Mouse (Mus musculus): Measurements from ENCODE around the gene Sema5b. TPM values are rescaled to one million over a fixed set of nuclear protein-coding genes. Genes with fewer than 3 reads are reported as not detected.

Sema5b gene
- polyA plus RNA-seq, 1 experiment = 0.28 TPM

DNA sequence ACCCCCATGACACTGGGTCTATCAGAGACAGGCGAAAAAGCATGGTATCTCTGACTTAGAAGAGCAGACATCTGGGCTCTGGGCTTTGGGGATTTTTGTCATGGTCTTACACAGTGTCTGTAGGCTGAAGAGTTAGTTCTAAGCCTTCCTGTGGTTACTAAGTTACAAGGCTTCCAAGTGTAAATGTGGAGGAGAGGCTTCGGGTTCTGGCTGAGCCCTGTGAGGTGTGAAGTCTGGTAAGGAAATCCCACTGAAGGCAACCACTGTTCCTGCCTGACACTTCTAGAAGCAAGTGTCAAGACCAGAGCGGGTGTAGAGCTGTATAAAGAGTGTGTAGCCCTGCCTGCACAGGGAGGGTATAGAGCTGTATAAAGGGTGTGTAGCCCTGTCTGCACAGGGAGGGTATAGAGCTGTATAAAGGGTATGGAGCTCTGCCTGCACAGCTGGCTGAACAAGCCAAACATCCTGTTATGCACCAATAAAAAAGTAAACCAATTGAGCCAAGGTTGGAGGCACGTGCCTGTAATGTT lies 42.7 kb downstream of the Sema5b start:
- Histone ChIP-seq H3K36me3 (ENCODE audit: control insufficient read depth, insufficient read depth, low read length) (no peaks in the 10 kb centered on the region), H3K27ac (ENCODE audit: insufficient read depth, low read length) (no peak overlapping the region), H3K4me3 (ENCODE audit: extremely low read depth, insufficient read depth, insufficient read length) (no peak overlapping the region), H3K4me1 (ENCODE audit: control insufficient read depth, insufficient read depth, insufficient read length) (no peaks in the 10 kb centered on the region), H3K27me3 (ENCODE audit: control insufficient read depth, insufficient read depth, low read length) (peaks cover 2% of the 10 kb centered on the region; the same call in 1 of the 2 replicates)
- no peak for TF ChIP-seq POLR2A (IDR thresholded peaks at IDR 0.05; ENCODE audit: low read depth, low read length)
- no peak for TF ChIP-seq CTCF (IDR thresholded peaks at IDR 0.05; ENCODE audit: extremely low read depth, insufficient read depth, insufficient read length, insufficient replicate concordance)
- DNase-seq (ENCODE audit: low read depth in 1 of 2, low spot score in 2 of 2) = no peak
- WGBS = 64% methylated on average over 4 of the region's 4 CpGs

- Histone ChIP-seq H3K27ac (ENCODE audit: insufficient read depth, low read length) (no peak overlapping the region), H3K36me3 (ENCODE audit: control insufficient read depth, insufficient read depth, low read length) (no peaks in the 10 kb centered on the region), H3K27me3 (ENCODE audit: control insufficient read depth, insufficient read depth, low read length) (peaks cover 2% of the 10 kb centered on the region; the same call in 1 of the 2 replicates), H3K4me1 (ENCODE audit: control insufficient read depth, insufficient read depth, insufficient read length) (no peaks in the 10 kb centered on the region), H3K4me3 (ENCODE audit: extremely low read depth, insufficient read depth, insufficient read length) (no peak overlapping the region)
- DNase-seq (ENCODE audit: low read depth in 1 of 2, low spot score in 2 of 2) = no peak
- TF ChIP-seq POLR2A (IDR thresholded peaks at IDR 0.05; ENCODE audit: low read depth, low read length) = no peak
- no peak for TF ChIP-seq CTCF (IDR thresholded peaks at IDR 0.05; ENCODE audit: extremely low read depth, insufficient read depth, insufficient read length, insufficient replicate concordance)
- WGBS = 88% methylated on average over 8 of the region's 8 CpGs
Measured at GRCm38 (mm10) chr16:35585126-35585694, 44.3 kb downstream of the Sema5b start.

- 81% methylated on average over 8 of the region's 8 CpGs for WGBS
- H3K4me1 ChIP-seq (ENCODE audit: control insufficient read depth, insufficient read depth, insufficient read length) = no peaks in the 10 kb centered on the region
- no peaks in the 10 kb centered on the region for H3K36me3 ChIP-seq (ENCODE audit: control insufficient read depth, insufficient read depth, low read length)
- TF ChIP-seq POLR2A (IDR thresholded peaks at IDR 0.05; ENCODE audit: low read depth, low read length) = no peak
- no peak for TF ChIP-seq CTCF (IDR thresholded peaks at IDR 0.05; ENCODE audit: extremely low read depth, insufficient read depth, insufficient read length, insufficient replicate concordance)
- DNase-seq (ENCODE audit: low read depth in 1 of 2, low spot score in 2 of 2) = no peak
- no peak overlapping the region for H3K27ac ChIP-seq (ENCODE audit: insufficient read depth, low read length)
- peaks cover 2% of the 10 kb centered on the region; the same call in 1 of the 2 replicates for H3K27me3 ChIP-seq (ENCODE audit: control insufficient read depth, insufficient read depth, low read length)
- H3K4me3 ChIP-seq (ENCODE audit: extremely low read depth, insufficient read depth, insufficient read length) = no peak overlapping the region
Measured at GRCm38 (mm10) chr16:35587046-35587779, 46.3 kb downstream of the Sema5b start.

DNA sequence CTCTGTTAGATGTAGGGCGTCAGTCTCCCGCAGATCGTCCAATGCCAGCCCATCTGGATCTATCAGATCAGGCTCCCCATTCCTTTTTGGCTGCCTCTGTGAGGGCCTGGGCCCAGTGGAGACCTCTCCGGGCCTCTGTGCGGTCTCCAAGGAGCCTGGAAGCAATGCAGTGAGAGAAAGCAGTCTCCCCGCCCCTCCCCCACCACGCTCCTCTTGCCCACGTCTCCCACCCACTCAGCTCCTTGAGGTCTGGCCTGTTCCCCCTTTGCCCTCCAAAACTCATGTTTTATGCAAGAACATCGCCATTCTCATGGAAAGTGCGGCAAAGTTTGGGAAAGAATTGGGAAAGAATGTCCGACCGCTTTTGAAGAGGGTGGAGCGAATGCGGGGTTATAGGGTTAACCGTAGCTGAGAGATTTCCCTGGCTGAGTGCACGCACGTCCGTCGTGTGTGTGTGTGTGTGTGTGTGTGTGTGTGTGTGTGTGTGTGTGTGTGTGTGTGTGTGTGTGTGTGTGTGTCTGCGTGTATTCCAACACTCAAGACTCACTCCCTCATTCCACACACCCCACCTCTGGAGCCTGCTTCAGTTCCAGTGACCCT lies 47.0 kb downstream of the Sema5b start:
- 25% methylated on average over 20 of the region's 20 CpGs for WGBS
- peaks cover 2% of the 10 kb centered on the region; the same call in 1 of the 2 replicates for H3K27me3 ChIP-seq (ENCODE audit: control insufficient read depth, insufficient read depth, low read length)
- no peaks in the 10 kb centered on the region for H3K36me3 ChIP-seq (ENCODE audit: control insufficient read depth, insufficient read depth, low read length)
- DNase-seq (ENCODE audit: low read depth in 1 of 2, low spot score in 2 of 2) = no peak
- no peak overlapping the region for H3K4me3 ChIP-seq (ENCODE audit: extremely low read depth, insufficient read depth, insufficient read length)
- no peaks in the 10 kb centered on the region for H3K4me1 ChIP-seq (ENCODE audit: control insufficient read depth, insufficient read depth, insufficient read length)
- TF ChIP-seq POLR2A (IDR thresholded peaks at IDR 0.05; ENCODE audit: low read depth, low read length) (no peak), CTCF (IDR thresholded peaks at IDR 0.05; ENCODE audit: extremely low read depth, insufficient read depth, insufficient read length, insufficient replicate concordance) (no peak)
- H3K27ac ChIP-seq (ENCODE audit: insufficient read depth, low read length) = no peak overlapping the region

- TF ChIP-seq POLR2A (IDR thresholded peaks at IDR 0.05; ENCODE audit: low read depth, low read length) (no peak), CTCF (IDR thresholded peaks at IDR 0.05; ENCODE audit: extremely low read depth, insufficient read depth, insufficient read length, insufficient replicate concordance) (no peak)
- 28% methylated on average over 18 of the region's 18 CpGs for WGBS
- H3K36me3 ChIP-seq (ENCODE audit: control insufficient read depth, insufficient read depth, low read length) = no peaks in the 10 kb centered on the region
- no peak for DNase-seq (ENCODE audit: low read depth in 1 of 2, low spot score in 2 of 2)
- H3K27me3 ChIP-seq (ENCODE audit: control insufficient read depth, insufficient read depth, low read length) = peaks cover 2% of the 10 kb centered on the region; the same call in 1 of the 2 replicates
- H3K4me3 ChIP-seq (ENCODE audit: extremely low read depth, insufficient read depth, insufficient read length) = no peak overlapping the region
- no peaks in the 10 kb centered on the region for H3K4me1 ChIP-seq (ENCODE audit: control insufficient read depth, insufficient read depth, insufficient read length)
- H3K27ac ChIP-seq (ENCODE audit: insufficient read depth, low read length) = no peak overlapping the region
Measured at GRCm38 (mm10) chr16:35588731-35589151, 47.8 kb downstream of the Sema5b start.

GRCm38 (mm10) chr16:35591756-35592155 lies 50.8 kb downstream of the Sema5b start:
- H3K27ac ChIP-seq (ENCODE audit: insufficient read depth, low read length) = no peak overlapping the region
- H3K27me3 ChIP-seq (ENCODE audit: control insufficient read depth, insufficient read depth, low read length) = peaks cover 2% of the 10 kb centered on the region; the same call in 1 of the 2 replicates
- no peaks in the 10 kb centered on the region for H3K36me3 ChIP-seq (ENCODE audit: control insufficient read depth, insufficient read depth, low read length)
- no peak for DNase-seq (ENCODE audit: low read depth in 1 of 2, low spot score in 2 of 2)
- no peak for TF ChIP-seq CTCF (IDR thresholded peaks at IDR 0.05; ENCODE audit: extremely low read depth, insufficient read depth, insufficient read length, insufficient replicate concordance)
- TF ChIP-seq POLR2A (IDR thresholded peaks at IDR 0.05; ENCODE audit: low read depth, low read length) = no peak
- WGBS = 50% methylated on average over 11 of the region's 11 CpGs
- no peaks in the 10 kb centered on the region for H3K4me1 ChIP-seq (ENCODE audit: control insufficient read depth, insufficient read depth, insufficient read length)
- H3K4me3 ChIP-seq (ENCODE audit: extremely low read depth, insufficient read depth, insufficient read length) = no peak overlapping the region

All from spleen, adult 2 months (tissue).